ENCODE assay signal across 24 mouse cellular contexts in the genomic region with DNA sequence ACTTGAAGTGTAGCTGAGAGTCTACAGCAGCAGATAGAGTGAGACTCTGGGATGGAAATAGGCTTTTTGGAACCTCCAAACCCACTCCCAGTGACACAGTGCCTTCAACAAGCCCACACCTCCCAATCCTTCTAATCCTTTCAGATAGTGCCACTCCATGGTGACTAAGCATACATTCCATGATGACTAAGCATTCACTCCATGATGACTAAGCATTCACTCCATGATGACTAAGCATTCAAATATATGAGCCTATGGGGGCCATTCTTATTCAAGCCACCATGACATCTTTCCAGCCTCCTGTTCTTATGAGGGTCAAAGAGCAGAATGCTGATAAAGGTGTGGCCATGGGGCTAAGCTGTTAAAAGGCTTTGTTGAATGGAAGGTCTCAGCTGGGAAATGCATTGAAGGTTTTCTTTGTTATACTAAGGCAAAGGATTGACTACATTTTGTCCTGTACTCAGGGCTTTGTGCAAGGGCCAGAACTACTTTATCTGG.
"Had no signal": no experiment of that assay in that cellular context is flagged by ENCODE, and none has a peak within 500 bp of the region (broad histone marks: within the 10 kb centered on the region; RNA-seq: fewer than 3 reads in every experiment).

No protein-coding gene starts in this region.

- DNase-seq: gastrocnemius, adult 2 months; gastrocnemius, postnatal 10 days; gastrocnemius, postnatal 25 days; heart, adult 18-20 months; heart, postnatal 10 days; heart, postnatal 4 days; kidney, adult 18-20 months; kidney, adult 8-10 months; kidney, postnatal 25 days; kidney, postnatal 4 days; layer of hippocampus, adult 9-11 months; liver; liver, embryonic 13.5 days had no signal

- H3K27me3 ChIP-seq: hindbrain, embryonic 12.5 days; intestine, embryonic 15.5 days; limb, embryonic 12.5 days; liver, embryonic 13.5 days; liver, embryonic 15.5 days had no signal

- H3K9ac ChIP-seq: heart, embryonic 12.5 days; hindbrain, embryonic 12.5 days; hindbrain, embryonic 14.5 days; intestine, embryonic 15.5 days; limb, embryonic 12.5 days; liver, embryonic 13.5 days; liver, embryonic 15.5 days had no signal

- H3K4me3 ChIP-seq: gastrocnemius, adult 2 months; heart, embryonic 10.5 days; heart, embryonic 12.5 days; hindbrain, embryonic 10.5 days; hindbrain, embryonic 12.5 days; intestine, embryonic 15.5 days; layer of hippocampus, adult 2 months; left cerebral cortex, adult 2 months; limb, embryonic 10.5 days; limb, embryonic 12.5 days; liver, embryonic 13.5 days; liver, embryonic 15.5 days had no signal

- H3K27ac ChIP-seq: gastrocnemius, adult 2 months; heart, embryonic 10.5 days; hindbrain, embryonic 10.5 days; hindbrain, embryonic 12.5 days; hindbrain, embryonic 14.5 days; intestine, embryonic 15.5 days; layer of hippocampus, adult 2 months; left cerebral cortex, adult 2 months; limb, embryonic 10.5 days; limb, embryonic 12.5 days; liver, embryonic 13.5 days; liver, embryonic 15.5 days had no signal

- H3K36me3 ChIP-seq: heart, embryonic 10.5 days; heart, embryonic 12.5 days; hindbrain, embryonic 10.5 days; hindbrain, embryonic 12.5 days; intestine, embryonic 15.5 days; limb, embryonic 10.5 days; limb, embryonic 12.5 days; liver, embryonic 13.5 days; liver, embryonic 15.5 days had no signal

- H3K9me3 ChIP-seq: intestine, embryonic 15.5 days; limb, embryonic 10.5 days; liver, embryonic 15.5 days had no signal

- H3K4me1 ChIP-seq: heart, embryonic 12.5 days; limb, embryonic 10.5 days; limb, embryonic 12.5 days; liver, embryonic 13.5 days; liver, embryonic 15.5 days had no signal
